Mouse (Mus musculus): ENCODE measurements around the gene Parp11. TPM values are rescaled to one million over a fixed set of nuclear protein-coding genes. Genes with fewer than 3 reads are reported as not detected.

Gene Parp11
- total RNA-seq, 2 experiments from 2014 or later = 2.4 to 3.0 TPM

GRCm38 (mm10) chr6:127447686-127448460 is 1.2 kb downstream of the Parp11 start:
- no peak for DNase-seq (ENCODE audit: low spot score)

DNA sequence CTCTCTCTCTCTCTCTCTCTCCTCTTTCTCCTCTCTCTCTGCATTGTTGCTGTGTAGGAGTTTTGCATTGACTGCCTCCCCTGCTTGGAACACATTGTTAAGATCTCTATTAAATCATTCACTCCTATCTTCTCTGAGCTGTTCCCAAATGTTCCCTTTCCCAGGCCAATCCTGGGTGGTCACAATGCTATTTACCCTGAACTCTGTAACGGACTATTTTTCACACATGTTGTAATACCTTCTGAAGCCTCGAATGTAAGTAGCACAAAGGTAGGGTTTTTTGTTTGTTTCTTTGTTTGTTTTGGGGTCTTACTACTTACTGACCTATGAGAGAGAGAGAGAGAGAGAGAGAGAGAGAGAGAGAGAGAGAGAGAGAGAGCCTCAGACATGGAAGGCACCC is 2.2 kb downstream of the Parp11 start:
- DNase-seq (ENCODE audit: low spot score) = no peak

- DNase-seq (ENCODE audit: low spot score) = no peak
Observed at GRCm38 (mm10) chr6:127449531-127450422, 3.1 kb downstream of the Parp11 start.

DNA sequence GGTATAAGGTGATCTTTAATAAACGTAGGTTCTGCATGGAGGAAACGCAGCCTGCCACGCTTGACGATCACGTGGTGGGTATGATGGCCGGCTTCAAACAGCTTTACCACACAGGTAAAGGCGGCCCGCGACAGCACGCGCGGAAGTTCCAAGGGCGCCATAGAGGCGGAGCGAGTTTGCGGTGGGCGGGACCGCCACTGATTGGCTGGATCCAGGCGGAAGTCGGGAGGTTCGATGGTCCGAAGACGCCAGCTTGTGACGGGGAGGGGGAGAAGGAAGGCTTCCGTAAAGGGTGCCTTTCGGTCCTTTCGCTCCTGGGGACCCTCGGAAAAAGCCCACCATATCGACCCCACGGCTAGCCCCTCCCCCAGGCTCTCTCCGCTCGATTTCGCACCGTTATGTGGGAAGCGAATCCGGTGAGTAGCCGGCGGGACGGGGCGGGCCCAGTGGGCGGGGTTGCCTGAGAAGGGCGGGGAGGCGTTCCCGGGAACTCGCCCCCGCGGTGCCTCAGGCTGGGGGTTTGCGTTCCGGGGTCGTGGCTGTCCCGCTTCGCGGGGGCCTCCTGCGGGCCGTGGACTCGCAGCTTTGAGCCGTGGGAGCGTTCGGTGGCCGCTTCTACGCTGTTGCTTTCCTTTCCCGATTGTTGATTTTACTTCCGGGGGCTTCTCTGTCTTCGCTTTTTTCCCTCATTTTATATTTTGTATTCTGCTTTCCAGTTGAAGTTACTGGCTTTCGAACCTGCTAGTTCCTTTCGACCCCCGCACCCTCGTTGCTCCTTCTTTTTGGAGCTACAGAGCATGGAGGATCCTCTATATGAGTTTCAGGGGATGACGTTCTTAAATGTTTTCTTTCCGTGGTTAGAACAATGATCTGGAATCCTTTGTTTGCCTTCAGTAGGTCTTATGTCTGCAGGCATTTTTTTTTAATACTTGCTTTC is 7.0 kb downstream of the Parp11 start:
- DNase-seq (ENCODE audit: low spot score) = peak; percentile 94

DNA sequence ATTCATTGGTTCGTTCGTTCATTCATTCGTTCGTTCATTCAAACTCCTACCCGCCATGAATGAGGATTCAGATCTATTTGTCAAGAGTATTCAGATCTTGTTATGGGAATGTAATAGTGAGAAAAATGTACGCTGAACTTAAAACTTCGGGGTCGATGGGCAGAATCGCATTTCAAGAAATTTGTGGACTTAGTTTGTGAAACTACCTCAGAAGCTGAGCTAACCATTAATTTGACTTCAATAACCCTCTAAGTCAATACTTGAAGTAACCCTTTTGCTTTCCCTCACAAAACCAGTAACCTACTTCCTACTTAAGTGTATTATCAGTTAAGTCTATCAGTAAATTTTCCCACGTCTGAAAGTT is 7.7 kb downstream of the Parp11 start:
- DNase-seq (ENCODE audit: low spot score) = no peak

GRCm38 (mm10) chr6:127454809-127455208 is 8.2 kb downstream of the Parp11 start:
- DNase-seq (ENCODE audit: low spot score) = no peak

- no peak for DNase-seq (ENCODE audit: low spot score)
Observed at GRCm38 (mm10) chr6:127455440-127455839, 8.8 kb downstream of the Parp11 start.

GRCm38 (mm10) chr6:127456769-127457168 is 10.1 kb downstream of the Parp11 start:
- DNase-seq (ENCODE audit: low spot score) = no peak

- no peak for DNase-seq (ENCODE audit: low spot score)
Observed at GRCm38 (mm10) chr6:127459776-127460175, 13.1 kb downstream of the Parp11 start.

DNA sequence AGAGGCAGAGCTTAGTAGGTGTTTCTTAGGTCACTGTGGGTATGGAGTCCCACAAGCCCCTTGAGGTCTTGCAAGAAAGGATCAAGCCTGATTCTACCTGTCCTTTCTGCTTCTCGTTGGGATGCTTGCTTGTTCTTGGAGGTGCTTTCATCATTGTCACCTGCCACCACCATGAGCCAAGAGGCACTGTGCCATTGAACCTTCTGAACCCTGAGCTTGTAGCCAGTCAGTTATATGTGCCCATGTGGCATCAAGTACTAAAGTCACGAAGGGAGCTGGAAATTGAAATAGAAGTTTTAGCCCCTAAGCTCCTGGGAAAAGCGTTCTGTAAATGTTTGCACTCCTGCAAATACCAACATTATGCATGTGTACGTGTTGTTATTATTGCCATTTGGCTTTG is 14.9 kb downstream of the Parp11 start:
- DNase-seq (ENCODE audit: low spot score) = no peak

- no peak for DNase-seq (ENCODE audit: low spot score)
Observed at GRCm38 (mm10) chr6:127462251-127462650, 15.6 kb downstream of the Parp11 start.

DNA sequence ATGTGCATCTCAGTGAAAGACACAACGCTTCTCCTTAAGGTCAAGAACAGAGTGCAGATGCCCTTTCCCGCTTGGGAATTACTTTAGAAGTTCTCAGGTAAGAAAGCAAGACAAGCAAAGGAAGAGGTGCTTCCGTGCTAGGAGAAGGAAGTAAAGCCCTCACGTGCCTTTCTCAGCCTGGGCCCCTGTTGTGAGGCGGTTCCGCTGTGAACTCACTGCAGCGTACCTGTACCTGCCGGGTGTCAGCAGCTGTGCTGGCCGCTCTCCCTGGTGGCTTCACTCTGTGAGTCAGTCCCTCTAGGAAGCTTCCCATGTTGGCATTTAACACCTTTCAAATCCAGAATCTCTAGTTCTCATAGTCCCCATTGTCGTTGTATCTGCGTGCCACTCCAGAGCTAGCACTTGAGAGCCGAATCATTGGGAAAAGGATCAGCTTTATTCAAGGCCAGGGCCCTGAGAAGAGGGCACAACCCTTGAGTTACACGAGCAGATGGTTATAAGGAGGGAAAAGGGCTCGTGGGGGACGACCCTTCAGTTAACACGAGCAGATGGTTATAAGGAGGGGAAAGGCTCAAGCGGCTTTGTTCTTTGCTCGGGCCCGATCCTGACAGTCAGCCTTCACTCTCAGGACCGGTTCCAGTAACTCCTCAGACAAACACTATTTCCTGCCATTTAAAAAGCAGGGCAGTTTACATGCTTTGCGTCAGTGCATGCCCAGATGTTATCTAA is 16.8 kb downstream of the Parp11 start:
- DNase-seq (ENCODE audit: low spot score) = no peak

GRCm38 (mm10) chr6:127464523-127464922 is 17.9 kb downstream of the Parp11 start:
- DNase-seq (ENCODE audit: low spot score) = no peak

DNA sequence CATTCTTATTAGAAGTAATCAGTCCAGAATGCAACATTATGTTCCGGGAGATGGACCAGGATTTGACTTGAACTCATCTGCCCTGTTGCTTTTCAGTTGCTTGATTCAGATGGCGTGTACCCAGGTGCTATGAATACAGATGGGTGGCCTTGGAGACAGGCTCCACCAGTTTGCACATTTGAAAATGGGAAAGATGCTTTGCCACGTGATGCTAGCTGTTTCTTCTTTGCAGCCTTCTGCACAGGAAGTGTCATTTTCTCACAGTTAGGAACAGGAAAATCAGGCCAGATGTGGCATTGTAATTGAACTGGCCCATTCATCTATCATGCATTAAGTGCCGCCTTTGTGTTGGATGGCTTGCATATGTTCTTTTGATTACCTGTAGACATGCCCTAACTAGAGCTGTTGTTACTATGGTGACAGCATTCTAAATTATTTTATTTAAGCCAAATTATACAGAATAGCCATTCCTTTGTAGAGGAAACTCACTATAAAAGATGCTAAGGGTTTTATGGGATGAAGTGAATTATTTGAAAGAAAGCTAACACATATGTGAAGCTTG is 20.2 kb downstream of the Parp11 start:
- DNase-seq (ENCODE audit: low spot score) = no peak

GRCm38 (mm10) chr6:127472078-127472477 is 25.4 kb downstream of the Parp11 start:
- no peak for DNase-seq (ENCODE audit: low spot score)

GRCm38 (mm10) chr6:127473961-127474360 is 27.3 kb downstream of the Parp11 start:
- no peak for DNase-seq (ENCODE audit: low spot score)

GRCm38 (mm10) chr6:127475231-127475630 is 28.6 kb downstream of the Parp11 start:
- DNase-seq (ENCODE audit: low spot score) = no peak

DNA sequence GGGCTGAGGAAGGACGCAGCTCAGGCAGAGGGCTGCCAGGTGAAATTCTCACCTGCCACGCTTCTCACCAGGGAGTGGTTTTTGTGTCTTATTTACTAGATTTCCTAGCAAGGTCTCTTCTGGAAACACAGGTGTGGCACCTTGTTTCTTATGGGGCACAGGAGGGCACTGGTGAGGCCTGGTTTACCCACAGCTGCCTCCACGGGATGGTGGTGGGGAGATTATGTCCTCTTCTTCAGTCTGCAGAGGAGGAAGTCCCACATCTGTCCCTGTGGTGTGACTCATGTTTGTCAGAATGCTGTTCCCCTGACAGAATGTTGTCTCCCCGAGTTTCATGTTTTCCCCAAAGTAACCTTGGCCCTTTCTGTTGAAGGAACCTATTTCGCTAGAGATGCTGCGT is 44.4 kb downstream of the Parp11 start:
- no peak for DNase-seq (ENCODE audit: low spot score)

DNA sequence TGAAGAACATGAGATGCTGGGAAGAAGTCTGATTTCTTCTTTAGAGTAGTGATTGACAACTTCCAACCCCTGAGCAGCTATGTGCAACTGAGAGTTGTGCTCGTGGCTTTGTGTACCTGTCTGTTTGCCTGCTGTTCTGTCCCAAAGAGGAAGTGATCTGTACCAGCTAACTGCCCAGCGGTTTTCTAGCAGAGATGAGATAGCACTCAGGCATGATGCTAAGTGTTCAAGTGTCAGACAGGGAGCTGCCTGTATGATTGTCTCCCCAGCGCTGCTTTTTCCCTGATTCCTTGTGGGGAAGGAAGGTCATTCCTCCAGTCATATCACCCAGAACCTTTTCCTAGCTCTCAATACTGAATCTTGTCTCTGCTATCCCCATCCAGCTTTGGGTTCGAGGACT is 45.9 kb downstream of the Parp11 start:
- DNase-seq (ENCODE audit: low spot score) = no peak

GRCm38 (mm10) chr6:127493750-127494149 is 47.1 kb downstream of the Parp11 start:
- DNase-seq (ENCODE audit: low spot score) = no peak

DNA sequence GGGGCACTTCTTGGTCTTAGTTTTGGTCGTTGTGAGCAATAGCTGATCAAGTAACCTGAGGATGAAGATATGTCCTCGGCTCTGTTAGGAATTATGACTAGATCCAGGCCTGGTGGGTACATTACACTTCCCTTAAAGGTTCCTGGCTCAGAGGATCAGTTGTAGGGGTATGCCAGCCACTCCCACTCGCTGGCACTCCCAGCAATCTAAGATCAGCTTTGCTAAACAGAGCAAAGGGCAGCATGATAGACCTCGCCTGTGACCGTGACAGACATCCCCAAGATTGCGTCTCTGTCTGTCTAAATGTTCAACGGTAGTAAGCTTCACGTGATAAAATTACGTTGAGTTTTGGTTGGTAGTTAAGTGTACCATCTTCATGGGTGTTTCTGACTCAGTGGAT is 47.7 kb downstream of the Parp11 start:
- DNase-seq (ENCODE audit: low spot score) = no peak

All from gastrocnemius, adult 18-20 months (tissue).